Comparison of ENCODE assay signal across 23 mouse cellular contexts in the genomic region with DNA sequence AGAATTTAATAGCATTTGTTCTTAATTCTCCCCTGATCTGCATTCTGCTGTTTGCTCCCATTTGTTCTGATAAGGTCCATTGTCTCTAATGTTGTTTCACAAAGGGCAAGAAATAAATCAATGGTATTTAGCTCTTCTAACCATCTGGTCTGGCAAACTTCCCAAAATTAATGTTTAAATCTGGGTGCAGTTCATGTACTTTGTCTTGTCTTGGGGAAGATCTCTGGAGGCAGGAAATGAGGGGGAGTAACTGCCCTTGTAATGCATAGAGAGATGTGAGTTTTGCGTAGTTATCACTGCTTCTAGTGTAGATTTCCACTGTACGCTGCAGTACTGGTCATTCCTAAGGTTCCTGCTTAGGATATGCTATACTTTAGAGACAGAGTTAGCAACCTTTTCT.
A peak's percentile ranks its signal among the peaks of the same experiment; 100 is the strongest.
DNase-seq lines count a peak whose midpoint lies in the region; ATAC-seq and TF ChIP-seq lines count a peak whose summit lies in the region.
"Had no signal": no experiment of that assay in that cellular context is flagged by ENCODE, and none has a peak within 500 bp of the region (broad histone marks: within the 10 kb centered on the region; RNA-seq: fewer than 3 reads in every experiment).

No protein-coding gene starts in this region.

- H3K9ac ChIP-seq in intestine, embryonic 14.5 days (ENCODE audit: low read length) = no peak overlapping the region
- H3K9ac ChIP-seq in intestine, postnatal 0 days (ENCODE audit: low read depth, low read length) = no peak overlapping the region
- no peak overlapping the region for H3K9ac ChIP-seq in lung, embryonic 15.5 days
- H3K9ac ChIP-seq: hindbrain, embryonic 15.5 days; limb, embryonic 15.5 days; liver, embryonic 14.5 days; midbrain, embryonic 15.5 days; neural tube, embryonic 12.5 days; stomach, embryonic 15.5 days had no signal

- no peaks in the 10 kb centered on the region for H3K9me3 ChIP-seq in intestine, embryonic 14.5 days (ENCODE audit: control insufficient read depth, low read length)
- no peaks in the 10 kb centered on the region for H3K9me3 ChIP-seq in intestine, postnatal 0 days (ENCODE audit: control insufficient read depth)
- H3K9me3 ChIP-seq in lung, embryonic 15.5 days = no peaks in the 10 kb centered on the region
- H3K9me3 ChIP-seq: hindbrain, embryonic 15.5 days; limb, embryonic 15.5 days; midbrain, embryonic 15.5 days; neural tube, embryonic 12.5 days; stomach, embryonic 15.5 days had no signal

- peak overlapping the region; percentile 67; the same call in 1 of the 2 replicates for H3K27ac ChIP-seq in intestine, embryonic 14.5 days (ENCODE audit: low read depth)
- H3K27ac ChIP-seq in intestine, postnatal 0 days (ENCODE audit: low read depth, low read length) = no peak overlapping the region
- H3K27ac ChIP-seq in lung, embryonic 15.5 days = peak overlapping the region; percentile 31; the same call in 1 of the 2 replicates
- H3K27ac ChIP-seq in embryonic fibroblast, embryonic 13.5 days (ENCODE audit: insufficient read depth, low read length) = peak overlapping the region; percentile 52
- H3K27ac ChIP-seq: gastrocnemius, adult 2 months; hindbrain, embryonic 15.5 days; limb, embryonic 15.5 days; liver, embryonic 14.5 days; midbrain, embryonic 15.5 days; neural tube, embryonic 12.5 days; stomach, embryonic 15.5 days had no signal

- ATAC-seq in intestine, embryonic 14.5 days (replicated peaks; ENCODE audit: low FRiP score, low TSS enrichment, low read depth) = 0 out of 2 replicates have a peak, but pooled peaks have one; percentile 62
- ATAC-seq in intestine, postnatal 0 days = no peak
- ATAC-seq in lung, embryonic 15.5 days (ENCODE audit: borderline replicate concordance, extremely low read depth, low FRiP score, low TSS enrichment) = no peak
- ATAC-seq: midbrain, embryonic 15.5 days had no signal

- H3K36me3 ChIP-seq in intestine, embryonic 14.5 days (ENCODE audit: control insufficient read depth, insufficient read depth, low read length) = no peaks in the 10 kb centered on the region
- H3K36me3 ChIP-seq in intestine, postnatal 0 days (ENCODE audit: control insufficient read depth, insufficient read depth) = no peaks in the 10 kb centered on the region
- no peaks in the 10 kb centered on the region for H3K36me3 ChIP-seq in lung, embryonic 15.5 days
- H3K36me3 ChIP-seq: hindbrain, embryonic 15.5 days; limb, embryonic 15.5 days; midbrain, embryonic 15.5 days; neural tube, embryonic 12.5 days; stomach, embryonic 15.5 days had no signal

- 37% methylated on average over 2 of the region's 2 CpGs for WGBS in intestine, embryonic 14.5 days
- 52% methylated on average over 2 of the region's 2 CpGs for WGBS in intestine, postnatal 0 days
- whole genome bisulfite sequencing in lung, embryonic 15.5 days = 27% methylated on average over 2 of the region's 2 CpGs

- H3K4me3 ChIP-seq in intestine, embryonic 14.5 days (ENCODE audit: low read depth, low read length) = no peak overlapping the region
- no peak overlapping the region for H3K4me3 ChIP-seq in intestine, postnatal 0 days (ENCODE audit: low read depth, low read length)
- no peak overlapping the region for H3K4me3 ChIP-seq in lung, embryonic 15.5 days
- no peak overlapping the region for H3K4me3 ChIP-seq in embryonic fibroblast, embryonic 13.5 days (ENCODE audit: insufficient read depth, low read length)
- H3K4me3 ChIP-seq: gastrocnemius, adult 2 months; hindbrain, embryonic 15.5 days; limb, embryonic 15.5 days; midbrain, embryonic 15.5 days; neural tube, embryonic 12.5 days; stomach, embryonic 15.5 days had no signal

- H3K4me2 ChIP-seq in intestine, embryonic 14.5 days (ENCODE audit: low read length) = no peak overlapping the region
- no peak overlapping the region for H3K4me2 ChIP-seq in intestine, postnatal 0 days (replicated peaks; ENCODE audit: low read depth)
- H3K4me2 ChIP-seq in lung, embryonic 15.5 days = no peak overlapping the region
- H3K4me2 ChIP-seq: heart, embryonic 11.5 days; hindbrain, embryonic 15.5 days; limb, embryonic 15.5 days; midbrain, embryonic 15.5 days; neural tube, embryonic 12.5 days; stomach, embryonic 15.5 days had no signal

- TF ChIP-seq POLR2A in embryonic fibroblast, embryonic 13.5 days (IDR thresholded peaks at IDR 0.05; ENCODE audit: low read depth, low read length) = no peak

- no peak for DNase-seq in intestine, embryonic 14.5 days (ENCODE audit: low spot score)
- no peak for DNase-seq in lung, postnatal 14 days
- peak; percentile 20 for DNase-seq in 416B (ENCODE audit: low read depth)
- DNase-seq in gastrocnemius, postnatal 14 days = no peak
- no peak for DNase-seq in adrenal gland, postnatal 14 days
- DNase-seq: adrenal gland, postnatal 10 days; cerebellum, adult 9-10 months; gastrocnemius, adult 2 months; heart, adult 11 months; kidney, adult 11 months; kidney, postnatal 25 days; thymus, adult 2 months; thymus, postnatal 4 days had no signal

- no peaks in the 10 kb centered on the region for H3K27me3 ChIP-seq in intestine, embryonic 14.5 days (replicated peaks; ENCODE audit: control insufficient read depth, insufficient read depth, low read length)
- H3K27me3 ChIP-seq in intestine, postnatal 0 days (replicated peaks; ENCODE audit: control insufficient read depth, insufficient read depth, low read length) = no peaks in the 10 kb centered on the region
- no peaks in the 10 kb centered on the region for H3K27me3 ChIP-seq in lung, embryonic 15.5 days
- H3K27me3 ChIP-seq: hindbrain, embryonic 15.5 days; limb, embryonic 15.5 days; midbrain, embryonic 15.5 days; neural tube, embryonic 12.5 days; stomach, embryonic 15.5 days had no signal

- H3K4me1 ChIP-seq in intestine, embryonic 14.5 days (replicated peaks; ENCODE audit: control insufficient read depth, insufficient read depth, low read length) = peaks cover 18% of the 10 kb centered on the region
- H3K4me1 ChIP-seq in intestine, postnatal 0 days (replicated peaks; ENCODE audit: control insufficient read depth, insufficient read depth, low read length) = no peaks in the 10 kb centered on the region
- peaks cover 17% of the 10 kb centered on the region; the same call in 1 of the 2 replicates for H3K4me1 ChIP-seq in lung, embryonic 15.5 days
- H3K4me1 ChIP-seq in embryonic fibroblast, embryonic 13.5 days (ENCODE audit: control insufficient read depth, insufficient read depth, low read length) = peaks cover 5% of the 10 kb centered on the region; the same call in 1 of the 2 replicates
- H3K4me1 ChIP-seq: hindbrain, embryonic 15.5 days; limb, embryonic 15.5 days; midbrain, embryonic 15.5 days; neural tube, embryonic 12.5 days; stomach, embryonic 15.5 days had no signal

- intact Hi-C loops in gastrocnemius, postnatal 14 days (cut with DNase I; ENCODE audit: low total_unique reads) = no loop called here

- TF ChIP-seq CTCF in intestine, postnatal 0 days (IDR thresholded peaks at IDR 0.05; ENCODE audit: low read depth) = no peak
- TF ChIP-seq CTCF in embryonic fibroblast, embryonic 13.5 days (IDR thresholded peaks at IDR 0.05; ENCODE audit: borderline replicate concordance, insufficient read depth, low read length) = no peak
